Mouse (Mus musculus): ENCODE measurements at regions not wholly inside any gene's neighbourhood (a gene's known extent, or its start where the extent isn't known, plus 50 kb on each side); places are given as distances from the start of the nearest gene placed in this dataset.

GRCm38 (mm10) chr4:92574586-92574985 is 383.0 kb upstream of the Gm12666 start:
- Histone ChIP-seq H3K4me3 (ENCODE audit: insufficient read depth, low read length) (no peak overlapping the region), H3K4me1 (ENCODE audit: control insufficient read depth, insufficient read depth, low read length) (no peaks in the 10 kb centered on the region)
- TF ChIP-seq CTCF (IDR thresholded peaks at IDR 0.05; ENCODE audit: low read depth, low read length) (no peak), POLR2A (IDR thresholded peaks at IDR 0.05; ENCODE audit: borderline replicate concordance, low read depth, low read length) (no peak)

GRCm38 (mm10) chr4:92565357-92565756 is 373.8 kb upstream of the Gm12666 start:
- H3K4me3 ChIP-seq (ENCODE audit: insufficient read depth, low read length): no peak overlapping the region
- H3K4me1 ChIP-seq (ENCODE audit: control insufficient read depth, insufficient read depth, low read length): no peaks in the 10 kb centered on the region
- TF ChIP-seq POLR2A (IDR thresholded peaks at IDR 0.05; ENCODE audit: borderline replicate concordance, low read depth, low read length) (no peak), CTCF (IDR thresholded peaks at IDR 0.05; ENCODE audit: low read depth, low read length) (no peak)
- no peak overlapping the region for H3K27ac ChIP-seq (ENCODE audit: insufficient read depth, low read depth, low read length)

More at GRCm38 (mm10) chr4:92574586-92574985, 383.0 kb upstream of the Gm12666 start:
- H3K27ac ChIP-seq (ENCODE audit: insufficient read depth, low read depth, low read length): no peak overlapping the region

- H3K27ac ChIP-seq (ENCODE audit: insufficient read depth, low read depth, low read length): peak overlapping the region; percentile 12; the same call in 1 of the 2 replicates
- TF ChIP-seq POLR2A (IDR thresholded peaks at IDR 0.05; ENCODE audit: borderline replicate concordance, low read depth, low read length) (no peak), CTCF (IDR thresholded peaks at IDR 0.05; ENCODE audit: low read depth, low read length) (no peak)
- H3K4me3 ChIP-seq (ENCODE audit: insufficient read depth, low read length): no peak overlapping the region
- H3K4me1 ChIP-seq (ENCODE audit: control insufficient read depth, insufficient read depth, low read length): no peaks in the 10 kb centered on the region
Observed at GRCm38 (mm10) chr4:92555186-92555585, 363.6 kb upstream of the Gm12666 start.

- peaks cover 4% of the 10 kb centered on the region for H3K4me1 ChIP-seq (ENCODE audit: control insufficient read depth, insufficient read depth, low read length)
- no peak overlapping the region for H3K4me3 ChIP-seq (ENCODE audit: insufficient read depth, low read length)
- no peak overlapping the region for H3K27ac ChIP-seq (ENCODE audit: insufficient read depth, low read depth, low read length)
- TF ChIP-seq CTCF (IDR thresholded peaks at IDR 0.05; ENCODE audit: low read depth, low read length): no peak
- no peak for TF ChIP-seq POLR2A (IDR thresholded peaks at IDR 0.05; ENCODE audit: borderline replicate concordance, low read depth, low read length)
Observed at GRCm38 (mm10) chr4:92542089-92542488, 350.5 kb upstream of the Gm12666 start.

GRCm38 (mm10) chr4:92538296-92538695 is 346.7 kb upstream of the Gm12666 start:
- Histone ChIP-seq H3K27ac (ENCODE audit: insufficient read depth, low read depth, low read length) (no peak overlapping the region), H3K4me3 (ENCODE audit: insufficient read depth, low read length) (no peak overlapping the region), H3K4me1 (ENCODE audit: control insufficient read depth, insufficient read depth, low read length) (no peaks in the 10 kb centered on the region)
- TF ChIP-seq CTCF (IDR thresholded peaks at IDR 0.05; ENCODE audit: low read depth, low read length) (no peak), POLR2A (IDR thresholded peaks at IDR 0.05; ENCODE audit: borderline replicate concordance, low read depth, low read length) (no peak)

- no peak overlapping the region for H3K27ac ChIP-seq (ENCODE audit: insufficient read depth, low read depth, low read length)
- TF ChIP-seq CTCF (IDR thresholded peaks at IDR 0.05; ENCODE audit: low read depth, low read length) (no peak), POLR2A (IDR thresholded peaks at IDR 0.05; ENCODE audit: borderline replicate concordance, low read depth, low read length) (no peak)
- H3K4me1 ChIP-seq (ENCODE audit: control insufficient read depth, insufficient read depth, low read length): no peaks in the 10 kb centered on the region
- no peak overlapping the region for H3K4me3 ChIP-seq (ENCODE audit: insufficient read depth, low read length)
Observed at GRCm38 (mm10) chr4:92502010-92502409, 310.5 kb upstream of the Gm12666 start.

- Histone ChIP-seq H3K4me3 (ENCODE audit: insufficient read depth, low read length) (no peak overlapping the region), H3K27ac (ENCODE audit: insufficient read depth, low read depth, low read length) (no peak overlapping the region), H3K4me1 (ENCODE audit: control insufficient read depth, insufficient read depth, low read length) (no peaks in the 10 kb centered on the region)
- TF ChIP-seq CTCF (IDR thresholded peaks at IDR 0.05; ENCODE audit: low read depth, low read length): no peak
Observed at GRCm38 (mm10) chr4:92500168-92500567, 308.6 kb upstream of the Gm12666 start.

- TF ChIP-seq POLR2A (IDR thresholded peaks at IDR 0.05; ENCODE audit: borderline replicate concordance, low read depth, low read length) (no peak), CTCF (IDR thresholded peaks at IDR 0.05; ENCODE audit: low read depth, low read length) (no peak)
- no peak overlapping the region for H3K27ac ChIP-seq (ENCODE audit: insufficient read depth, low read depth, low read length)
- H3K4me1 ChIP-seq (ENCODE audit: control insufficient read depth, insufficient read depth, low read length): no peaks in the 10 kb centered on the region
- H3K4me3 ChIP-seq (ENCODE audit: insufficient read depth, low read length): no peak overlapping the region
Observed at GRCm38 (mm10) chr4:92486603-92487002, 295.1 kb upstream of the Gm12666 start.

- H3K4me1 ChIP-seq (ENCODE audit: control insufficient read depth, insufficient read depth, low read length): no peaks in the 10 kb centered on the region
- H3K4me3 ChIP-seq (ENCODE audit: insufficient read depth, low read length): no peak overlapping the region
- no peak for TF ChIP-seq CTCF (IDR thresholded peaks at IDR 0.05; ENCODE audit: low read depth, low read length)
- TF ChIP-seq POLR2A (IDR thresholded peaks at IDR 0.05; ENCODE audit: borderline replicate concordance, low read depth, low read length): no peak
- no peak overlapping the region for H3K27ac ChIP-seq (ENCODE audit: insufficient read depth, low read depth, low read length)
Observed at GRCm38 (mm10) chr4:92458186-92458585, 266.6 kb upstream of the Gm12666 start.

Data from bone marrow macrophage, adult 2 months (primary cell).